In genomic region chr19:57890954-57891353, GRCm38 (mm10) we compare ENCODE assay signal across 15 mouse cellular contexts.
A peak's percentile ranks its signal among the peaks of the same experiment; 100 is the strongest.
DNase-seq lines count a peak whose midpoint lies in the region; ATAC-seq and TF ChIP-seq lines count a peak whose summit lies in the region.
"Had no signal": no experiment of that assay in that cellular context is flagged by ENCODE, and none has a peak within 500 bp of the region (broad histone marks: within the 10 kb centered on the region; RNA-seq: fewer than 3 reads in every experiment).

No protein-coding gene starts in this region.

- H3K9me3 ChIP-seq in hindbrain, embryonic 11.5 days (ENCODE audit: control insufficient read depth, low read length) = no peaks in the 10 kb centered on the region
- no peaks in the 10 kb centered on the region for H3K9me3 ChIP-seq in hindbrain, postnatal 0 days (ENCODE audit: low read length)
- H3K9me3 ChIP-seq in ES-E14 (ENCODE audit: control insufficient read depth, insufficient read depth, low read depth, low read length) = no peaks in the 10 kb centered on the region

- no peaks in the 10 kb centered on the region for H3K27me3 ChIP-seq in hindbrain, embryonic 11.5 days (ENCODE audit: control insufficient read depth, insufficient read depth, low read length)
- H3K27me3 ChIP-seq in hindbrain, postnatal 0 days (ENCODE audit: insufficient read depth, low read length) = no peaks in the 10 kb centered on the region
- H3K27me3 ChIP-seq in myocyte (ENCODE audit: control insufficient read depth, insufficient read depth, insufficient read length) = no peaks in the 10 kb centered on the region

- no peaks in the 10 kb centered on the region for H3K36me3 ChIP-seq in hindbrain, embryonic 11.5 days (ENCODE audit: control insufficient read depth, insufficient read depth, low read length)
- H3K36me3 ChIP-seq in hindbrain, postnatal 0 days (ENCODE audit: insufficient read depth, low read length) = no peaks in the 10 kb centered on the region
- H3K36me3 ChIP-seq in ES-E14 (ENCODE audit: control insufficient read depth, insufficient read depth, low read length, poor library complexity, severe bottlenecking) = no peaks in the 10 kb centered on the region
- no peaks in the 10 kb centered on the region for H3K36me3 ChIP-seq in myocyte (ENCODE audit: control insufficient read depth, insufficient read depth)

- H3K4me3 ChIP-seq in hindbrain, embryonic 11.5 days (ENCODE audit: low read depth, low read length) = no peak overlapping the region
- H3K4me3 ChIP-seq in hindbrain, postnatal 0 days (ENCODE audit: low read length) = no peak overlapping the region
- H3K4me3 ChIP-seq in ES-E14 (ENCODE audit: insufficient read depth in 1 of 2, low read depth in 1 of 2, low read length in 2 of 2, poor library complexity in 1 of 2, severe bottlenecking in 1 of 2) (no peak overlapping the region), myocyte (no peak overlapping the region)
- H3K4me3 ChIP-seq: heart, adult 2 months had no signal

- no peak for TF ChIP-seq CTCF in hindbrain, postnatal 0 days (IDR thresholded peaks at IDR 0.05; ENCODE audit: low read depth)

- ATAC-seq in hindbrain, embryonic 11.5 days (ENCODE audit: low FRiP score) = no peak
- no peak for ATAC-seq in hindbrain, postnatal 0 days
- ATAC-seq: CD4-positive, CD25-positive, alpha-beta regulatory T cell, adult 4 months had no signal

- no peaks in the 10 kb centered on the region for H3K4me1 ChIP-seq in hindbrain, embryonic 11.5 days (replicated peaks; ENCODE audit: control insufficient read depth, insufficient read depth, low read length)
- H3K4me1 ChIP-seq in hindbrain, postnatal 0 days (ENCODE audit: insufficient read depth, low read length) = no peaks in the 10 kb centered on the region
- peaks cover 0 to 2% of the 10 kb centered on the region in 2 experiments; a peak in 1 of 4 replicates for H3K4me1 ChIP-seq in ES-E14 (ENCODE audit: control insufficient read depth in 2 of 2, insufficient read depth in 2 of 2, low read length in 2 of 2, poor library complexity in 1 of 2)

- H3K9ac ChIP-seq in hindbrain, embryonic 11.5 days (ENCODE audit: low read depth, low read length) = no peak overlapping the region
- no peak overlapping the region for H3K9ac ChIP-seq in hindbrain, postnatal 0 days (replicated peaks; ENCODE audit: low read length)
- no peak overlapping the region for H3K9ac ChIP-seq in ES-E14 (ENCODE audit: insufficient read depth, low read depth, low read length, poor library complexity, severe bottlenecking)

- no peaks in the 10 kb centered on the region for H3K79me2 ChIP-seq in myocyte (ENCODE audit: control insufficient read depth, insufficient read depth)

- DNase-seq in hindbrain, embryonic 11.5 days (ENCODE audit: low spot score) = peak; percentile 29
- no peak for DNase-seq in hindbrain, postnatal 0 days (ENCODE audit: low spot score)
- DNase-seq in ES-E14 (ENCODE audit: low read depth, low spot score) (peak; percentile 43), R1 (ENCODE audit: low read depth, low spot score) (peak; percentile 73)
- DNase-seq in adrenal gland, adult (ENCODE audit: inconsistent age in 2 of 2, low spot score in 1 of 2) = no peak
- DNase-seq in testis, postnatal 14 days (ENCODE audit: low spot score) = no peak
- DNase-seq: cerebellum, adult 9-10 months; heart, adult 2 months; kidney, adult 8-10 months; kidney, postnatal 4 days; liver; lung, adult 18-20 months; thymus, postnatal 4 days had no signal

- 25% methylated on average over 3 of the region's 3 CpGs for WGBS in hindbrain, embryonic 11.5 days
- 42% methylated on average over 3 of the region's 3 CpGs for WGBS in hindbrain, postnatal 0 days

- in situ Hi-C loops in ES-E14 (cut with MboI; ENCODE audit: low sequenced_read_pairs in 2 of 2, unreplicated experiment in 2 of 2) = no loop called here

- no peak overlapping the region for H3K27ac ChIP-seq in hindbrain, embryonic 11.5 days (ENCODE audit: low read depth, low read length)
- H3K27ac ChIP-seq in hindbrain, postnatal 0 days = no peak overlapping the region
- H3K27ac ChIP-seq in ES-E14 (ENCODE audit: insufficient read depth, low read depth, low read length, poor library complexity, severe bottlenecking) = no peak overlapping the region
- H3K27ac ChIP-seq: heart, adult 2 months had no signal

- H3ac ChIP-seq in myocyte (ENCODE audit: control insufficient read depth, insufficient read length) = no peak overlapping the region

- no peak overlapping the region for H3K4me2 ChIP-seq in hindbrain, embryonic 11.5 days (replicated peaks; ENCODE audit: low read depth, low read length)
- H3K4me2 ChIP-seq in hindbrain, postnatal 0 days (ENCODE audit: low read depth, low read length) = no peak overlapping the region
- no peak overlapping the region for H3K4me2 ChIP-seq in myocyte (ENCODE audit: low read depth)

- TF ChIP-seq POLR2A in myocyte (IDR thresholded peaks at IDR 0.05; ENCODE audit: insufficient read length, low read depth) = no peak

TF ChIP-seq in ES-E14, 5 proteins besides CTCF, POLR2A, EP300 and RAD21:
- TF ChIP-seq HCFC1 (IDR thresholded peaks at IDR 0.05; ENCODE audit: borderline replicate concordance, insufficient read depth, low read length) = no peak
- no peak for TF ChIP-seq ZNF384 (IDR thresholded peaks at IDR 0.05; ENCODE audit: low read depth, low read length)
- no peak for TF ChIP-seq ZC3H11A (IDR thresholded peaks at IDR 0.05; ENCODE audit: borderline replicate concordance, low read depth, low read length)
- no peak for TF ChIP-seq CHD2 (IDR thresholded peaks at IDR 0.05; ENCODE audit: low read depth, low read length)
- no peak for TF ChIP-seq MAFK (IDR thresholded peaks at IDR 0.05; ENCODE audit: insufficient read depth, low read depth, low read length)

TF ChIP-seq in myocyte, 11 proteins besides CTCF, POLR2A, EP300 and RAD21:
- no peak for TF ChIP-seq POLR2AphosphoS2 (IDR thresholded peaks at IDR 0.05; ENCODE audit: insufficient read length, low read depth)
- TF ChIP-seq REST (IDR thresholded peaks at IDR 0.05; ENCODE audit: insufficient read depth, insufficient read length) = no peak
- no peak for TF ChIP-seq E2F4 (IDR thresholded peaks at IDR 0.05; ENCODE audit: insufficient read depth)
- peak in 2 of 3 experiments; percentile 60 to 74 for TF ChIP-seq MYOD1 (IDR thresholded peaks at IDR 0.05; ENCODE audit: control insufficient read depth in 1 of 3, insufficient read length in 2 of 3, low read depth in 2 of 3)
- no peak for TF ChIP-seq TCF3 (IDR thresholded peaks at IDR 0.05; ENCODE audit: insufficient read length, low read depth)
- TF ChIP-seq USF1 (IDR thresholded peaks at IDR 0.05; ENCODE audit: low read depth) = no peak
- TF ChIP-seq MYOG (IDR thresholded peaks at IDR 0.05; ENCODE audit: control insufficient read depth in 1 of 3, insufficient read depth in 1 of 3, insufficient read length in 2 of 3, low read depth in 2 of 3) = peak in 2 of 3 experiments; percentile 39 to 56

Comparison
In these comparisons a context has a peak if more than half of its experiments do, and no peak if none do; other contexts are left out.
1. DNase-seq: peak in hindbrain, embryonic 11.5 days (single experiment), ES-E14 (single experiment) and R1 (single experiment); none in hindbrain, postnatal 0 days (single experiment), adrenal gland, adult (0 of 2) and testis, postnatal 14 days (single experiment).